Mouse (Mus musculus) T-helper 17 cell (primary cell): Measurements from ENCODE around the gene Espnl.

ENCODE experiments used
- in situ Hi-C, 2 experiments: fragments of 300-600 bp; cut with MboI, MseI; formaldehyde crosslinking; loops; 1 replicate in 1 of 2; 2 replicates in 1 of 2; pipeline ENCODE4 v1.15.1; 2025; ENCODE audit warnings: high pct_unique_total_duplicates in 2 of 2

Espnl gene

GRCm38 (mm10) chr1:91321760-91322438 lies at the start of gene Espnl:
TSS of gene Espnl (plus strand) at chr1:91322075.
- in situ Hi-C loops: no loop called here

- in situ Hi-C loops: no loop called here
Measured at GRCm38 (mm10) chr1:91272260-91272659, 49.6 kb upstream of the Espnl start.

GRCm38 (mm10) chr1:91276581-91276980 lies 45.3 kb upstream of the Espnl start:
- in situ Hi-C loops: no loop called here

- in situ Hi-C loops: no loop called here
Measured at GRCm38 (mm10) chr1:91277480-91277879, 44.4 kb upstream of the Espnl start.

GRCm38 (mm10) chr1:91278410-91279119 lies 43.3 kb upstream of the Espnl start:
- in situ Hi-C loops: no loop called here

GRCm38 (mm10) chr1:91279126-91279525 lies 42.7 kb upstream of the Espnl start:
- in situ Hi-C loops: no loop called here

- in situ Hi-C loops: no loop called here
Measured at GRCm38 (mm10) chr1:91282582-91282981, 39.3 kb upstream of the Espnl start.

GRCm38 (mm10) chr1:91289375-91289774 lies 32.5 kb upstream of the Espnl start:
- in situ Hi-C loops: no loop called here

GRCm38 (mm10) chr1:91292101-91292825 lies 29.6 kb upstream of the Espnl start:
- in situ Hi-C loops: no loop called here

- in situ Hi-C loops: no loop called here
Measured at GRCm38 (mm10) chr1:91295544-91295943, 26.3 kb upstream of the Espnl start.

GRCm38 (mm10) chr1:91297799-91298744 lies 23.8 kb upstream of the Espnl start, which contains the start of gene Scly:
TSS of gene Scly (plus strand) at chr1:91298338.
- in situ Hi-C loops: no loop called here

- in situ Hi-C loops: no loop called here
Measured at GRCm38 (mm10) chr1:91299026-91299706, 22.7 kb upstream of the Espnl start.

GRCm38 (mm10) chr1:91299707-91300426 lies 22.0 kb upstream of the Espnl start:
- in situ Hi-C loops: no loop called here

- in situ Hi-C loops: no loop called here
Measured at GRCm38 (mm10) chr1:91301206-91301920, 20.5 kb upstream of the Espnl start.

- in situ Hi-C loops: no loop called here
Measured at GRCm38 (mm10) chr1:91302021-91302420, 19.9 kb upstream of the Espnl start.

GRCm38 (mm10) chr1:91304621-91305020 lies 17.3 kb upstream of the Espnl start:
- in situ Hi-C loops: no loop called here

- in situ Hi-C loops: no loop called here
Measured at GRCm38 (mm10) chr1:91309366-91310085, 12.3 kb upstream of the Espnl start.

- in situ Hi-C loops: no loop called here
Measured at GRCm38 (mm10) chr1:91312273-91312672, 9.6 kb upstream of the Espnl start.

- in situ Hi-C loops: no loop called here
Measured at GRCm38 (mm10) chr1:91313251-91313650, 8.6 kb upstream of the Espnl start.
